Mouse (Mus musculus) ovary, postnatal 36 days (tissue): ENCODE measurements around the gene Cyp4a30b.
"Not testable (repeated sequence)": the region's sequence is repeated elsewhere in the genome, so short reads cannot be mapped to it uniquely, and the experiment has no call there.

Source experiments
- DNase-seq: peaks from one replicate; pipeline ENCODE4 v3.0.0; 2022; ENCODE audit warnings: low spot score, mixed read lengths

The Cyp4a30b gene

DNA sequence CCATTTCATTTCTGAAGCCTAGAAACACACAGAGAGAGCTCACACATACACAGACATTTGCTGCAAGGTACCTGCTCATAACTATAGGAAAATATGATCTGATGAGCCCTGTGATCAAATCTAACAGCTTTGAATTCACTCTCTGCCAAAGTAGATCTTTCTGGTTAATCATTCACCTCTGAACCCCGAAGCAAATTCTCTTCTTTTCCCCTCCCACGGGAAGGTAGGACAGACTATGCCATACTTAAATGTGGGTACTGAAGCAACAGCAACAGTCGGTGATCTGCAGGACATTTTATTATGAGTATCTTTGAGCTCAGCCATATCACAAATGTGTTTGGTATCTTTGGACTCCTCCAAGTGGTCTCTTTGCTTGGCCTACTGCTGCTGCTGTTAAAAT lies at the start of gene Cyp4a30b:
TSS of gene Cyp4a30b (plus strand) at position 301 of the 400 bp plus-strand sequence.
- no peak for DNase-seq

DNA sequence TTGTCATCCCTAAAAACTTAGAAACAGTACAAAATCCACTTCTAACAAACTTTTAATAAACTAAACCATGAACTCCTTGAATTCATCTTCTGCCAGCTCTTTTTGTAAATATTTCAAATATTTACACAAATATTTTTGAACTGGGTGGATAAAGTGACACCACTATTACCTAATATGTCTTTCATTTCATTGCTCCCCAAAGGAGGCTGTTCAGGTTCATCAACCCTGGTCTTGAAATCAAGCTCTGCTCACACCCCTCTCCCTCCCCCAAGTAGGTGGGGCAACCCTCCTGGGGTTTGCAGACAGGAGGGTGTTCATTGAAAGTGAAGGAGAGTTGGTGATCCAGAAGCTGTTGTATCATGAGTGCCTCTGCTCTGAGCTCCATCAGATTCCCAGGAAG lies 41.1 kb upstream of the Cyp4a30b start, which contains the start of gene Cyp4a12b:
TSS of gene Cyp4a12b (plus strand) at position 301 of the 400 bp plus-strand sequence.
- DNase-seq: not testable (repeated sequence)

DNA sequence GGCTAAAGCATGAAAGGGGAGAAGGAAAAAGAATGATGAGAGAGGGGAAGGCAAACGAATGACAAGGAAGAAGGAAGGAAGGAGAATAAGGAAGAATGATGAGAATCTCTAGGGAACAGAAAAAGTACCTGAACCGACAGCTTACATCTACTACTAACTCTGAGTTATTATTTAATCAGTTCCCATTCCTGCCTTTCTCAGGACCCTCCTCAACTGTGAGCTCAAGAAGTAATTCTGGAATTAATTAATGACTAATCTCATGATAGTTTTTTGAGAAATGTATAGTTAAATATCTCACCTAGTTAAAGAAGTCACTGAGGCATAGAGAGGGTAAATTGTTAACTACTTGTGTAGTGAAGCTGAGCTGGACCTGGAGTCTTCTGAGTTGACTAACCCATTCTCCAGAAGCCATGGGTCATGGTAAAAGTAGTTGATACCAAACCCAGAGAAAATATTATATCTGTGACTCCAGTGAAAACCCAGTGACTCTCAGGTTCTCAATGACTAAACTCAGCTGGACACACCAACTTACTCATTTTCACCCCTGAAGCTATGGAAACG lies 1.7 kb upstream of the Cyp4a30b start:
- DNase-seq: no peak

DNA sequence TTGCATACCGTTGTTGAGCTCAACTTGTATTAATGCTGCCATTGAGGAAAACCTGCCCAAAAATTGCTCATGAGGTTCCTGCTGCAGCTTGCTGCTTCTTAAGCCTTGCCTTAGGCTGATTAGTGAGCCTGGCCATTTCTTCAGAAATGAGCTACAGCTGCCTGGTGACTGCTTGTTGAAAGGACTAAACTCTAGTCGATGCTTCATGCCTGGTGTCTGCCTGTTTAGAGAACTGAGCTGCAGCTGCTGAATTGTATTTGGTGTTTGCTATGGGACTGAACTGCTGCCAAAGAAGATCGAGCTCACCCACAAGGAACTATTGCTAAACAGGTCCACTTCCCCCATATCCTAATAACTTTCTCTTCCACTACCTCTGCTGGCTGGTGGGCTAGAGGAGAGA lies 21.2 kb downstream of the Cyp4a30b start:
- not testable (repeated sequence) for DNase-seq

DNA sequence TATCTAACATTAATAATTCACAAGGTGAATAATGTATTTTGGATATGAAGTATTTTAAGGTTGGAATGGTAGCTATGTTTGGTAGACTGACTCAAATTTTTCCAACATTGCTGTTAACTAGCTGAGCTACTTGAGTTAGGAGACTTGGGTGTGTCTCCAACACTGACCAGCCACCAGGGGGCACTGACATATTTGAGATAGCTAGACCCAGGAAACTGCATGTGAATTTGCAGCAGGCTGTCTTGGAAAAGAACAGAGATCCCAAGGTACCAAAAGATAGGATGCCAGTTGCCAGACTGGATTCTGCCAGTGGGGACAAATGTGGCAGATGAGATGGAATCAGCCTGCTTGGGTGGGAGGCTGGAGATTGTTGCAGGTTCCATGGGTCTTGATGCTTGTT lies 23.6 kb downstream of the Cyp4a30b start:
- DNase-seq: peak; percentile 11

DNA sequence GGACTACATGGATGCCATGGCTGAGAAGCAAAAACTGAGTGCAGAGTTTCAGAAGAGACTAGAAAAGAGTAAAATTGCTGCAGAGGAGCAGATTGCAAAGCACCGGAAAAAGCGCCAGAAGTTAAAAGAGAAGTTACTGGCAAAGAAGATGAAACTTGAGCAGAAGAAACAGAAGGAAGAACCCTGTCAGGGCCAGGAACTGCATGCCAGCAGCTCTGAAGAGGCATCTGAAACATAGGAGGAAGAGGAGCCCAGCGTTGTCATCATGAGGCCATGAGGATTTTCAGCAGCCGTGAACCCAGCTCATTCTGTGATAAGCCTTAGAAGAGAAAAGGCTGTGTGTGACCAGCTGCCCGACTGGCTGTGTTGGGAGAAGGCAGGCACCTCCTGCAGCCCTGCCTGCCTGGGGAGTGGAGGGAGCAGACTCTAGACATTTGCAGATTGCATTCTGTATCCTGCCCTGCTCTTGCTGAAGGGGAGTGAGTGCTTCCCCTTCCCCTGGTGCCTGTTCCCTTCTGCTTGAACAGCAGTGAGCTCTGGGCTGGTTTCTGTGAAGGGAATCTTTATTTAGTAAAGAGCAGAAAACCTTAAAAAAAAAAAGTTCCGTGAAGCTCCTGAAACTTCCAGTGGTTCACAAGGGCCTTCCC lies 28.7 kb downstream of the Cyp4a30b start:
- DNase-seq: no peak

DNA sequence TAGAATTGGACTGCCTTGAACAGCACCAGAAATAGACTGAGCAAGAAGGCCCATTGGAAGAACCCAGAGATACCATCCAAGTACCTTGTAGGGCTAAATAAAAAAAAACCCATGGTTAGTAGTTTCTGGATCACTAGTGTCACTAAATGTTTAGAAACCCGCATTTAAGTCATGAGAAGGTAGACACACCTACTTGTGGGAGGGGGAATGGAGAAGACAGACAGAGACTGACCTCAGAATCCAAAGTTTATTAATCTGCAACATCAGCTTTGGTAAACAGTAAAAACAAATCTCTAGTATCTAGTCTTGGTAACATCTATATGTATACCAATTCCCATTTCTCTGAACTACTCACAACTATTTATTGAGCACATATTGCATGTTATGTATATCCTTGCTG lies 43.6 kb downstream of the Cyp4a30b start, which contains the start of gene Cyp4a14:
TSS of gene Cyp4a14 (minus strand) at position 142 of the 400 bp plus-strand sequence.
- DNase-seq: no peak

DNA sequence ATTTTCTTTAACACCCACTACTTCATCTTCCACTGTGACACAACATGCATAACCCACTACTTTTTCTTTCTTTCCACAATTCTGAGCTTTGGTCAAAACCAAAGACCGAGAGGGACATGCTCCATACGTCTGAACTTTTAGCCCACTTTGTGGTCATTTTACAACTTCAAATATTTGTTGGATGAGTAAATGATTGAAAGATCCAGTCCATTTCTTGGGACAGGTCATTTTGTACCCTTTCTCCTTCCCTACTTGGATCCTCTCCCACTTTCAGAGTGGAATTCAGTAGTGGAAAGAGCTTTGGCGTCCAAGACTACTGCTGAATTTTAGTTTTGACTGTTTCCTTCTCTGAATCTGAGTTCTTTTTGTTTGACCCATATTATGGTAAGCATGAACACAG lies 45.1 kb downstream of the Cyp4a30b start:
- no peak for DNase-seq

DNA sequence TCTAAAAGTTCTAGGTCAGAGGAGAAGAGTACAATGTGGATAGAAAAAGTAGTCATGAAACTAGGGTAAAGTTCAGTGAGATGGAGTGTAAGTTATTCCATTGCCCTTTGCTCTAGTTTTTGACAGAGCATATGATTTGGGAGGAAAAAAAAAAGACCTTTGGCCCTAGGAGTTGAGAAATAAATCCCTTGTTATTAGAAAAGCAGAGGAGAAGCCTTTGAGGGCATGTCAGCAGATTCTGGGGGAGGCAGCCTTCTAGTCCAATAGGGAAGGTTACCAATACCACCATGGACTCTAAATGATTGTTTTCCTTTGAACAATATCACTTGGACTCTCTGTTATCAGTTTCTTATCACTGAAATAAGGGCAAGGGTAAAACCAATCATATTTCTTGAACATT lies 61.6 kb downstream of the Cyp4a30b start:
- DNase-seq: not testable (repeated sequence)

DNA sequence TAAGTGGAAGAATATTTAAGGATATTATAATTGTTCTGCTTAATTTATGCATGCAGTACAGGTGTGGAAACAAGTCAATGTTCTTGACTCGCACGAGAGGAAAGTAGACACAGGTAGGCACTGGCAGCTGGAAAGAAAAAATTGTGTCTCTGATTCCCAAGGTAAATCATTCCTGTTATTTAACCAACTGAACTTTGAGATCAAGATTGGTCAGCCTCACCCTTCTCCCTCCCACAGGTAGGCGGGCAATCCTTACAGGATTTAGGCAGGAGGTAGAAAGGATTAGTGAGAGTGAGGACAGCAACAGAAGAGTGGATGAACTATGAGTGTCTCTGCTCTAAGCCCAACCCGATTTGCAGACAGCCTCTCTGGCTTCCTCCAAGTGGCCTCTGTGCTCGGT lies 65.6 kb downstream of the Cyp4a30b start, which contains the start of gene Cyp4a10:
TSS of gene Cyp4a10 (plus strand) at position 265 of the 400 bp plus-strand sequence.
- not testable (repeated sequence) for DNase-seq

DNA sequence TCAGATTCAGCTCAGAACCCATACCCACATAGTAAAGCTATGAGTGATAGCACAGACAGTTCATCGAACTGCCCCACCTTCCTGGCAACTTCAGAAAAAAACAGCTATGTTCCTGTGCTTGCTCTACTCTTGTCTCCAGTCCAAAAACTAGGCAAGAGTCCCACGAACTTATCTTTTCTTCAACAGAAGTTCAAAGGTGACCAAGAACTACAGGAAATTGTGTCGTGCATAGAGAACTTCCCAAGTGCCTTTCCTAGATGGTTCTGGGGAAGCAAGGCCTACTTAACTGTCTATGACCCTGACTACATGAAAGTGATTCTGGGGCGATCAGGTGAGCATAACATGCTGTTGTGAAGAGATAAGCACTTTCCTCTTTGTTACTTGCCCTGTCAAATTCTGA lies 67.0 kb downstream of the Cyp4a30b start:
- no peak for DNase-seq
